Mouse (Mus musculus): ENCODE results near the gene Derl3. TPM values are rescaled to one million over a fixed set of nuclear protein-coding genes. Genes with fewer than 3 reads are reported as not detected.
"Not testable (repeated sequence)": the region's sequence is repeated elsewhere in the genome, so short reads cannot be mapped to it uniquely, and the experiment has no call there.

The Derl3 gene
- 6.7 and 9.0 TPM in 2 replicates for polyA plus RNA-seq (2012; rRNA removed)
- 2.2 and 3.0 TPM in 2 replicates for polyA plus RNA-seq (2014; fragmentation: Nextera tagmentation; extraction: Ambion mirVana)

DNA sequence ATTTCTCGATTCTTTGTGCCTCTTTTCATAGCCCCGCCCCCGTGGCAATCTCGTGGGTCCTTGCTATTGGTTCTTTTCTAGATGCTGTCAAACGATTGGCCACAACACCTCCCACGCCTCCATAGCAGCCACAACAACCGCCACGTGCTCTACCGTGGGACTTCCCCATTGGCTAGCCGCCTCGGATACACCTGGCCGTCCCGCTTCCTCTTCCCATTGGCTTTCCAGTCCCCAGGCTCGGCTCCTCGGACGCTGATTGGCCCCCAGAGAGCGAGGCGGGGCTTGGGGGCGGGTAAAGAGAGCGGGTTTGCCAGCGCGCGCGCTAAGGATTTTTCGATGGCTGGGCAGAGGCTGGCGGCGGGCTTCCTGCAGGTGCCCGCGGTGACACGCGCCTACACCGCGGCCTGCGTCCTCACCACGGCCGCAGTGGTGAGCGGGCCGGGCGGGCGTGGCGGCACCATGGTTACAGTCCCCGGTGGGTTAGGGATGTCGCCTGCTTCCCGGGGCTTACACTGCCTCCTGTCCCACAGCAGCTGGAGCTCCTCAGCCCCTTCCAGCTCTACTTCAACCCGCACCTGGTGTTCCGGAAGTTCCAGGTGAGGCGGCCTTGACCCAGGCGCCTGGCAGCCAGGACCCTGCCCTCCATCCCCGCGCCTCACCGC is at the start of gene Derl3:
TSS of gene Derl3 (plus strand) at position 325 of the 662 bp plus-strand sequence.
- 2% methylated on average over 42 of the region's 51 CpGs for WGBS
- Histone ChIP-seq H3K4me1 (ENCODE audit: control insufficient read depth, insufficient read depth, low read length) (peaks cover 11% of the 10 kb centered on the region), H3K4me2 (replicated peaks; ENCODE audit: low read depth, low read length, severe bottlenecking) (peak within 1 kb of the TSS; percentile 92), H3K9me3 (ENCODE audit: control insufficient read depth, low read length) (no peaks in the 10 kb centered on the region), H3K27ac (replicated peaks; ENCODE audit: low read depth, low read length) (no peak within 1 kb of the TSS), H3K36me3 (ENCODE audit: control insufficient read depth, insufficient read depth, low read length) (peaks cover 37% of the 10 kb centered on the region), H3K9ac (ENCODE audit: low read depth, low read length, severe bottlenecking) (peak within 1 kb of the TSS; percentile 52), H3K27me3 (ENCODE audit: control insufficient read depth, insufficient read depth, low read length) (no peaks in the 10 kb centered on the region), H3K4me3 (replicated peaks; ENCODE audit: low read length) (peak within 1 kb of the TSS; percentile 45)
- DNase-seq (ENCODE audit: low spot score), result peak; percentile 97
- no peak for TF ChIP-seq POLR2A (IDR thresholded peaks at IDR 0.05; ENCODE audit: borderline replicate concordance, extremely low read depth, insufficient read depth, insufficient read length)
- peak; percentile 99 for ATAC-seq (ENCODE audit: low FRiP score, low read depth)

DNA sequence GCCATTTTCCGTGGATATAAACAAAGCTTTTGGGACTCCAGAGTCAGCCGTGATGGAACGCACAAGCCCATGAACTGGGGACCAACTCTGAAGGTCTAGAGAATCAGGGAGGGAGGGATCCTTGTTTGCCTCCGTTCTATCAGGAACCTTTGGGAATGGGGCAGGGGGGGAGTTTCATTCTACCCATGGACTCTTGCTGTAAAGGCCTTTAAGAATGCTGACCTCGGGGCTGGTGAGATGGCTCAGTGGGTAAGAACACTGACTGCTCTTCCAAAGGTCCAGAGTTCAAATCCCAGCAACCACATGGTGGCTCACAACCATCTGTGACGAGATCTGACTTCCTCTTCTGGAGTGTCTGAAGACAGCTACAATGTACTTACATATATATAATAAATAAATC is 49.3 kb upstream of the Derl3 start:
- H3K27me3 ChIP-seq (ENCODE audit: control insufficient read depth, insufficient read depth, low read length); H3K4me1 ChIP-seq (ENCODE audit: control insufficient read depth, insufficient read depth, low read length); H3K4me3 ChIP-seq (replicated peaks; ENCODE audit: low read length); H3K36me3 ChIP-seq (ENCODE audit: control insufficient read depth, insufficient read depth, low read length); H3K27ac ChIP-seq (replicated peaks; ENCODE audit: low read depth, low read length); ATAC-seq (ENCODE audit: low FRiP score, low read depth); H3K9me3 ChIP-seq (ENCODE audit: control insufficient read depth, low read length); H3K9ac ChIP-seq (ENCODE audit: low read depth, low read length, severe bottlenecking); H3K4me2 ChIP-seq (replicated peaks; ENCODE audit: low read depth, low read length, severe bottlenecking); DNase-seq (ENCODE audit: low spot score): not testable (repeated sequence)
- 80% methylated on average over 6 of the region's 6 CpGs for WGBS

DNA sequence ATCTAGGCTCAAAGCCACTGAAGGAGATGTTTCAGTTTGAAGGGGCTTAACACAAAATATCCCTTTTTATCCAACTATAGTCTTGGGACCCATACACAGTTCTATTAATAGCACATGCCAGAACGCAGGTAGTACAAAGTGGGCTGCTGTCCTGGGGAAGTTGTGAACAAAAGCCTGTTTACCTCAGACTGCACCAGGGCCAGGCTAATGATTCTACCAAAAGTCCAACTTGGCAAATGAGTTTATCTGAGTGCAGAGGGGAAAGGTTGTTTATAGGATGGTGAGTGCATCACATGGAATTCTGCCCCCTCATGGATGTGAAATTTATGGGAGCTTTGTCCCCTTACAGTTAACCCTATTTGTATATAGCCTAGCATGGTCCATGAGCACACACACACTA is 48.4 kb upstream of the Derl3 start:
- DNase-seq (ENCODE audit: low spot score) (no peak), ATAC-seq (ENCODE audit: low FRiP score, low read depth) (no peak)
- no peaks in the 10 kb centered on the region for H3K4me1 ChIP-seq (ENCODE audit: control insufficient read depth, insufficient read depth, low read length)
- no peaks in the 10 kb centered on the region for H3K36me3 ChIP-seq (ENCODE audit: control insufficient read depth, insufficient read depth, low read length)
- no peak for TF ChIP-seq POLR2A (IDR thresholded peaks at IDR 0.05; ENCODE audit: borderline replicate concordance, extremely low read depth, insufficient read depth, insufficient read length)
- H3K4me2 ChIP-seq (replicated peaks; ENCODE audit: low read depth, low read length, severe bottlenecking), result no peak overlapping the region
- H3K27ac ChIP-seq (replicated peaks; ENCODE audit: low read depth, low read length), result no peak overlapping the region
- 48% methylated on average over 1 of the region's 1 CpGs for WGBS
- no peaks in the 10 kb centered on the region for H3K9me3 ChIP-seq (ENCODE audit: control insufficient read depth, low read length)
- no peak overlapping the region for H3K9ac ChIP-seq (ENCODE audit: low read depth, low read length, severe bottlenecking)
- no peak overlapping the region for H3K4me3 ChIP-seq (replicated peaks; ENCODE audit: low read length)
- no peaks in the 10 kb centered on the region for H3K27me3 ChIP-seq (ENCODE audit: control insufficient read depth, insufficient read depth, low read length)

DNA sequence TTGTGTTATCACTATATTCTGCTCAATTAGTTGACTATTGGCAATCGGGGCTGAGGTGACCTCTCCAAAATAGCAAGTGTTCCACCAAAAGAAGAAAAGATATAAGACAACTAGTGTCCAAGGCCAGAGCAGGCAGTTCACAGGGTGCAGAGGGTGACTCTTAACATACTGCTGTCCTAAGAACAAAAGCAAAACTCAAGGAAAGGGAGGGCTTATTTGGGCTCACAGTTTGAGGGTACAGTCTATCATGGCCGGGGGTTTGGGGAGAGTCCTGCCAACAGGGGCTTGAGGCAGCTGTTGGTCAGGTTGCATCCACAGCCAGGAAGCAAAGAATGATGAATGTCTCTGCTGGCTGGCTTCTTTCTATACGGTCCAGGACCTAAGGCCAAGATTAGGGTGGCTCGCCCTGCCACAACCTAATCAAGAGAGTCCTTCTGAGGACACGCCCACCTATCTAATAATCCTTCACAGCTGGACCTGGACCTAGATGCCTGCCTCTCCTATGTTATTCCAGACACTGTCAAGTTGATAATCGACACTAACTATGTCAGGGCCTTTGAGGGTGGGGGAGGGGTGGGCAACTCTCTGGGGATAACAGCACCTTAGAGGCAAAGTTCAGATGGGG is 47.8 kb upstream of the Derl3 start:
- TF ChIP-seq POLR2A (IDR thresholded peaks at IDR 0.05; ENCODE audit: borderline replicate concordance, extremely low read depth, insufficient read depth, insufficient read length), result no peak

DNA sequence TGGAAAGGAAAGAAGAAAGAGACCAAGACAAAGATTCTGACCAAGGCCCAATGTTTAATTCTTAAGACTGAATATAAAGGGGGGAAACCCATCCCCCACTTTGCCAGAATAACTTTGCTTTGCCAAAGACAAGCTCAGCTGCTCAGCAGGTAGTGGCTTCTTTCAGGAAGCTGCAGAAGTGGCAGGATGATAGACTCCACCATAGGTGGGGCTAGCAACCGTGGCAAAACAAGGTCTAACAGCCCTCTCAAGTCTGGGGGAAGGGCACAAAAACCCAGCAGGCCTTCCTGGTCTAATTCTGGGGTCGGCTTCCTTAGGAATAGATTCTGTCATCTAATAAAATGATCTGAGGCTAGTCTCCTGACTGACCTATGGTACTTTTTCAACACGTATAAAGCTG is 44.8 kb upstream of the Derl3 start:
- Histone ChIP-seq H3K36me3 (ENCODE audit: control insufficient read depth, insufficient read depth, low read length) (no peaks in the 10 kb centered on the region), H3K9me3 (ENCODE audit: control insufficient read depth, low read length) (no peaks in the 10 kb centered on the region), H3K4me2 (replicated peaks; ENCODE audit: low read depth, low read length, severe bottlenecking) (no peak overlapping the region), H3K4me1 (ENCODE audit: control insufficient read depth, insufficient read depth, low read length) (peaks cover 10% of the 10 kb centered on the region; the same call in 1 of the 2 replicates), H3K9ac (ENCODE audit: low read depth, low read length, severe bottlenecking) (no peak overlapping the region), H3K27me3 (ENCODE audit: control insufficient read depth, insufficient read depth, low read length) (no peaks in the 10 kb centered on the region), H3K4me3 (replicated peaks; ENCODE audit: low read length) (no peak overlapping the region), H3K27ac (replicated peaks; ENCODE audit: low read depth, low read length) (no peak overlapping the region)
- ATAC-seq (ENCODE audit: low FRiP score, low read depth) (no peak), DNase-seq (ENCODE audit: low spot score) (no peak)
- 28% methylated on average over 3 of the region's 3 CpGs for WGBS
- TF ChIP-seq POLR2A (IDR thresholded peaks at IDR 0.05; ENCODE audit: borderline replicate concordance, extremely low read depth, insufficient read depth, insufficient read length), result no peak

More for the DNA sequence above, 47.8 kb upstream of the Derl3 start:
- H3K36me3 ChIP-seq (ENCODE audit: control insufficient read depth, insufficient read depth, low read length), result no peaks in the 10 kb centered on the region
- H3K9ac ChIP-seq (ENCODE audit: low read depth, low read length, severe bottlenecking), result no peak overlapping the region
- no peak for ATAC-seq (ENCODE audit: low FRiP score, low read depth)
- H3K4me3 ChIP-seq (replicated peaks; ENCODE audit: low read length), result no peak overlapping the region
- no peaks in the 10 kb centered on the region for H3K4me1 ChIP-seq (ENCODE audit: control insufficient read depth, insufficient read depth, low read length)
- no peaks in the 10 kb centered on the region for H3K9me3 ChIP-seq (ENCODE audit: control insufficient read depth, low read length)
- no peaks in the 10 kb centered on the region for H3K27me3 ChIP-seq (ENCODE audit: control insufficient read depth, insufficient read depth, low read length)
- WGBS, result 77% methylated on average over 6 of the region's 6 CpGs
- H3K27ac ChIP-seq (replicated peaks; ENCODE audit: low read depth, low read length), result no peak overlapping the region
- H3K4me2 ChIP-seq (replicated peaks; ENCODE audit: low read depth, low read length, severe bottlenecking), result no peak overlapping the region
- DNase-seq (ENCODE audit: low spot score), result peak; percentile 1
